ENCODE assay signal across 12 mouse cellular contexts in the genomic region with DNA sequence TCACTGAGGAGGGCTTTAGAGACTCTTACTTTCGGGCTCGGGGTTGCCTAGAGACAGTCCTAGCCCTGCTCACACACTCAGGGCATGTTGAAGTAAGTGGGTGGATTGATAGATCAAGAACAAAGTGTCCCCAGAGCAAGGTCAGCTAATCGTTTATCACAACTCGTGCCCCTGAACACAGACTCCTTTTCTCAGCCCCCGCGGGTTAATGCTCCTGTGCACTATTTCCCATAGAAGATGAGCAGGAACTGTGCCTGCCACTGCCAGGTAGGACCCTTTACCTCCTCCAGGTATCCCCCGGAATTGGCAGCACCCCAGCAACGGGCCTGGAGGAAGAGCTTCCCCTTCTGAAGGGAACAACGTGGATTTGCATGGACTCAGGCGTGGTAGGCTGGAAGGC. TPM values are rescaled to one million over a fixed set of nuclear protein-coding genes. Genes with fewer than 3 reads are reported as not detected.
DNase-seq lines count a peak whose midpoint lies in the region.
"Had no signal": no experiment of that assay in that cellular context is flagged by ENCODE, and none has a peak within 500 bp of the region (broad histone marks: within the 10 kb centered on the region; RNA-seq: fewer than 3 reads in every experiment).

No protein-coding gene starts in this region.

- peak; percentile 20 for DNase-seq in cerebellum, adult 11-12 months
- no peak for DNase-seq in cerebellum, postnatal 4 days (ENCODE audit: low spot score in 2 of 2)
- DNase-seq in ovary, adult 18-20 months (ENCODE audit: low spot score): peak; percentile 61
- no peak for DNase-seq in ovary, postnatal 14 days (ENCODE audit: low spot score)
- DNase-seq in adrenal gland, postnatal 14 days: peak; percentile 69
- DNase-seq in testis, postnatal 14 days (ENCODE audit: low spot score): peak; percentile 80
- no peak for DNase-seq in right cerebral cortex, postnatal 14 days
- no peak for DNase-seq in thymus, postnatal 4 days
- DNase-seq: cerebellum, adult 9-10 months; cerebellum, postnatal 36 days; gastrocnemius, adult 2 months; gastrocnemius, postnatal 25 days had no signal

RNA-seq across cellular contexts. Expression of a gene that starts 0.8 kb away (rescaled TPM):
- total RNA-seq in adrenal gland, postnatal 14 days (2021): 41.8 and 42.0 TPM in 2 replicates

Comparison
In these comparisons a context has a peak if more than half of its experiments do, and no peak if none do; other contexts are left out.
1. DNase-seq: peak in cerebellum, adult 11-12 months (single experiment), ovary, adult 18-20 months (single experiment), adrenal gland, postnatal 14 days (single experiment) and testis, postnatal 14 days (single experiment); none in cerebellum, postnatal 4 days (0 of 2), ovary, postnatal 14 days (single experiment), right cerebral cortex, postnatal 14 days (single experiment) and thymus, postnatal 4 days (single experiment).